10 mouse cellular contexts compared by ENCODE assay signal in the genomic region with DNA sequence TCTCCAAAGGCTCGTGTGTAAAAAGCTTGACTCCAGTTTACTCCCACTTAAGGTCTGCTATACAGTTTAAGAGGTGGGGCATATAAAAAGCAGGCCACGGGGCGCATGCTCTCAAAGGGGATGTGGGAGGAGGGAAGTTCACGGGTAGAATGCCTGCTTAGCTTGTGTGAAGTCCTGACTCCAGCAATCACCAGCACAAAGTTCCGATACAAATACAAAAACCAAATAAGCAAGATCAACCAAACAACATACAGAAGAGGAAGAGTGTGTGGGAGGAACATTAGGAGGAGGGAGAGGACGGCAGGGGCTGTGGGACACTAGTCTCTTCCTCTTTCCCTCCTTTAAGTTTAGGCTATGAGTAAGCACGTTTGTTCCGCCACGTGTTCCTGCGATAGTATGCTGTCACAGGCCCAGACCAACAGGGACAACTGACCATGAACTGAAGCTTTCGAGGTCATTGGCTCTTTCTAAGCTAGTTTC. TPM values are rescaled to one million over a fixed set of nuclear protein-coding genes. Genes with fewer than 3 reads are reported as not detected.
A peak's percentile ranks its signal among the peaks of the same experiment; 100 is the strongest.
DNase-seq lines count a peak whose midpoint lies in the region; ATAC-seq and TF ChIP-seq lines count a peak whose summit lies in the region.
"Had no signal": no experiment of that assay in that cellular context is flagged by ENCODE, and none has a peak within 500 bp of the region (broad histone marks: within the 10 kb centered on the region; RNA-seq: fewer than 3 reads in every experiment).

No protein-coding gene starts in this region.

- no peaks in the 10 kb centered on the region for H3K4me1 ChIP-seq in liver, postnatal 0 days (ENCODE audit: insufficient read depth)
- H3K4me1 ChIP-seq in embryonic facial prominence, embryonic 14.5 days (ENCODE audit: control insufficient read depth, insufficient read depth, low read length) = no peaks in the 10 kb centered on the region; the same call in 1 of the 2 replicates
- H3K4me1 ChIP-seq: hindbrain, embryonic 13.5 days had no signal

- no peak for DNase-seq in liver, postnatal 0 days
- no peak for DNase-seq in liver
- peak; percentile 47 for DNase-seq in MEL-GATA-1-ER (ENCODE audit: extremely low read depth, low read depth)
- peak; percentile 34 for DNase-seq in embryonic facial prominence, embryonic 14.5 days (ENCODE audit: low spot score)
- no peak for DNase-seq in cerebellum, postnatal 4 days (ENCODE audit: low spot score in 2 of 2)
- no peak for DNase-seq in right cerebral cortex, postnatal 4 days
- DNase-seq: cerebellum, postnatal 25 days; gastrocnemius, postnatal 10 days had no signal

- H3K4me2 ChIP-seq in liver, postnatal 0 days (ENCODE audit: low read depth, low read length) = no peak overlapping the region
- H3K4me2 ChIP-seq in embryonic facial prominence, embryonic 14.5 days (ENCODE audit: low read depth, low read length) = peak overlapping the region; percentile 49

- 37% methylated on average over 11 of the region's 11 CpGs for WGBS in liver, postnatal 0 days (ENCODE audit: insufficient replicate concordance)
- 62% methylated on average over 11 of the region's 11 CpGs for WGBS in embryonic facial prominence, embryonic 14.5 days

- no peaks in the 10 kb centered on the region for H3K36me3 ChIP-seq in liver, postnatal 0 days (replicated peaks; ENCODE audit: insufficient read depth, low read length)
- H3K36me3 ChIP-seq in embryonic facial prominence, embryonic 14.5 days (ENCODE audit: control insufficient read depth, insufficient read depth, low read length) = no peaks in the 10 kb centered on the region
- H3K36me3 ChIP-seq: hindbrain, embryonic 13.5 days had no signal

- no peak overlapping the region for H3K4me3 ChIP-seq in liver, postnatal 0 days (ENCODE audit: low read depth, low read length)
- H3K4me3 ChIP-seq in embryonic facial prominence, embryonic 14.5 days (ENCODE audit: low read depth, low read length) = peak overlapping the region; percentile 13; the same call in 1 of the 2 replicates
- H3K4me3 ChIP-seq: hindbrain, embryonic 13.5 days had no signal

- no peak for TF ChIP-seq CTCF in liver, postnatal 0 days (IDR thresholded peaks at IDR 0.05; ENCODE audit: low read depth)

- H3K9me3 ChIP-seq in liver, postnatal 0 days (ENCODE audit: low read length) = no peaks in the 10 kb centered on the region
- H3K9me3 ChIP-seq in embryonic facial prominence, embryonic 14.5 days (ENCODE audit: control insufficient read depth, low read length) = no peaks in the 10 kb centered on the region
- H3K9me3 ChIP-seq: hindbrain, embryonic 13.5 days had no signal

- ATAC-seq in liver, postnatal 0 days = 0 out of 2 replicates have a peak, but pooled peaks have one; percentile 33
- ATAC-seq in embryonic facial prominence, embryonic 14.5 days (ENCODE audit: low read depth) = peak; percentile 26; the same call in 1 of the 2 replicates
- ATAC-seq in monocyte, adult 5-6 weeks (replicated peaks; ENCODE audit: insufficient number of reproducible peaks, low FRiP score, low TSS enrichment, poor library complexity, severe bottlenecking) = peak; percentile 95

- TF ChIP-seq EP300 in liver, postnatal 0 days (IDR thresholded peaks at IDR 0.05; ENCODE audit: low read depth) = no peak

- H3K27me3 ChIP-seq in liver, postnatal 0 days (ENCODE audit: insufficient read depth, low read length) = no peaks in the 10 kb centered on the region
- H3K27me3 ChIP-seq in embryonic facial prominence, embryonic 14.5 days (replicated peaks; ENCODE audit: control insufficient read depth, insufficient read depth, low read length) = no peaks in the 10 kb centered on the region
- H3K27me3 ChIP-seq: hindbrain, embryonic 13.5 days had no signal

- no peak overlapping the region for H3K9ac ChIP-seq in liver, postnatal 0 days (replicated peaks)
- H3K9ac ChIP-seq in embryonic facial prominence, embryonic 14.5 days (ENCODE audit: low read depth, low read length) = no peak overlapping the region
- H3K9ac ChIP-seq: hindbrain, embryonic 13.5 days had no signal

- H3K27ac ChIP-seq in liver, postnatal 0 days (ENCODE audit: low read depth) = no peak overlapping the region
- H3K27ac ChIP-seq in embryonic facial prominence, embryonic 14.5 days (replicated peaks; ENCODE audit: low read depth, low read length) = no peak overlapping the region; the same call in 1 of the 2 replicates
- H3K27ac ChIP-seq: hindbrain, embryonic 13.5 days had no signal

RNA-seq across cellular contexts. Expression of gene Cnot6l, which starts 12.9 kb away (rescaled TPM):
- polyA plus RNA-seq in liver, postnatal 0 days (2015; fragmentation: Nextera tagmentation; extraction: Ambion mirVana) = 10.5 and 12.6 TPM in 2 replicates
- 25.9 and 30.2 TPM in 2 replicates for polyA plus RNA-seq in embryonic facial prominence, embryonic 14.5 days (2014; fragmentation: Nextera tagmentation; extraction: Ambion mirVana)
- 68.1 to 199 TPM (median 82.2 TPM) in 3 replicates for total RNA-seq in monocyte, adult 5-6 weeks (2017)

RNA-seq across cellular contexts. Expression of gene Mrpl1, which starts 32.4 kb away (rescaled TPM):
- 14.6 and 15.1 TPM in 2 replicates for polyA plus RNA-seq in liver, postnatal 0 days (2015; fragmentation: Nextera tagmentation; extraction: Ambion mirVana)
- 18.6 and 19.0 TPM in 2 replicates for polyA plus RNA-seq in embryonic facial prominence, embryonic 14.5 days (2014; fragmentation: Nextera tagmentation; extraction: Ambion mirVana)
- total RNA-seq in monocyte, adult 5-6 weeks (2017) = 17.3 to 46.7 TPM (median 42.3 TPM) in 3 replicates

Comparison
In these comparisons a context has a peak if more than half of its experiments do, and no peak if none do; other contexts are left out.
1. ATAC-seq: peak in every context shown above with its lines; median percentile 95 in monocyte, adult 5-6 weeks; 33 in liver, postnatal 0 days; 26 in embryonic facial prominence, embryonic 14.5 days.
2. DNase-seq: peak in MEL-GATA-1-ER (single experiment) and embryonic facial prominence, embryonic 14.5 days (single experiment); none in liver, postnatal 0 days (single experiment), liver (single experiment), cerebellum, postnatal 4 days (0 of 2) and right cerebral cortex, postnatal 4 days (single experiment).